Mouse (Mus musculus) thymus, adult 18-20 months (tissue): Measurements from ENCODE around the gene Canx.
"Not testable (repeated sequence)": the region's sequence is repeated elsewhere in the genome, so short reads cannot be mapped to it uniquely, and the experiment has no call there.

Source experiments
- DNase-seq, 2 experiments: peaks; one replicate each; pipeline ENCODE4 v3.0.0; 2022; ENCODE audit warnings: mixed read lengths in 2 of 2

Gene Canx

GRCm38 (mm10) chr11:50329378-50329777 lies 3.9 kb upstream of the Canx start:
- DNase-seq = no peak

GRCm38 (mm10) chr11:50328075-50328625 lies 2.7 kb upstream of the Canx start:
- no peak for DNase-seq

- DNase-seq = no peak
These were observed 961 bp upstream of the Canx start for GRCm38 (mm10) chr11:50326302-50326966.

- no peak for DNase-seq
These were observed 562 bp downstream of the Canx start for GRCm38 (mm10) chr11:50324751-50325471.

- DNase-seq = no peak
These were observed 1.6 kb downstream of the Canx start for GRCm38 (mm10) chr11:50323843-50324242.

- no peak for DNase-seq
These were observed 3.1 kb downstream of the Canx start for GRCm38 (mm10) chr11:50322345-50322744.

- DNase-seq = no peak
These were observed 4.2 kb downstream of the Canx start for GRCm38 (mm10) chr11:50321239-50321638.

- not testable (repeated sequence) for DNase-seq
These were observed 6.1 kb downstream of the Canx start for GRCm38 (mm10) chr11:50319343-50319742.

- no peak for DNase-seq
These were observed 12.7 kb downstream of the Canx start for GRCm38 (mm10) chr11:50312803-50313202.

- DNase-seq = no peak
These were observed 22.1 kb downstream of the Canx start for GRCm38 (mm10) chr11:50303406-50303805.

GRCm38 (mm10) chr11:50292190-50292855 lies 33.1 kb downstream of the Canx start, which contains the start of gene Maml1:
Maml1 (minus strand) TSS chr11:50292311.
- peak; percentile 95 to 97 for DNase-seq

- DNase-seq = peak; percentile 39 to 48
These were observed 33.9 kb downstream of the Canx start for GRCm38 (mm10) chr11:50291321-50292165.

- DNase-seq = no peak
These were observed 34.8 kb downstream of the Canx start for GRCm38 (mm10) chr11:50290486-50291225.

- DNase-seq = no peak
These were observed 39.0 kb downstream of the Canx start for GRCm38 (mm10) chr11:50286428-50286827.

- DNase-seq = no peak
These were observed 39.8 kb downstream of the Canx start for GRCm38 (mm10) chr11:50285696-50286095.

- DNase-seq = no peak
These were observed 40.2 kb downstream of the Canx start for GRCm38 (mm10) chr11:50285263-50285662.

GRCm38 (mm10) chr11:50280053-50280452 lies 45.4 kb downstream of the Canx start:
- DNase-seq = no peak

GRCm38 (mm10) chr11:50279005-50279404 lies 46.5 kb downstream of the Canx start:
- no peak for DNase-seq

- no peak for DNase-seq
These were observed 47.8 kb downstream of the Canx start for GRCm38 (mm10) chr11:50277706-50278105.

- no peak for DNase-seq
These were observed 48.4 kb downstream of the Canx start for GRCm38 (mm10) chr11:50277025-50277424.

GRCm38 (mm10) chr11:50275568-50276151 lies 49.8 kb downstream of the Canx start:
- no peak for DNase-seq
